Mouse (Mus musculus) gastrocnemius, postnatal 25 days (tissue): ENCODE measurements around the gene Nme4. TPM values are rescaled to one million over a fixed set of nuclear protein-coding genes. Genes with fewer than 3 reads are reported as not detected.

ENCODE experiments used
- DNase-seq: peaks from one replicate; pipeline ENCODE4 v3.0.0; 2022
- long read RNA-seq, 2 experiments: library from polyadenylated mRNA; stranded (forward); transcript quantifications; one replicate each; pipeline ENCODE4 v2.0.0; 2021
- total RNA-seq, 2 experiments: library from RNA; stranded (reverse); gene quantifications; 1 replicate in 1 of 2; 2 replicates in 1 of 2; pipeline ENCODE4 v1.2.3; 2021

Gene Nme4
- 1 to 10 TPM; 1.2 to 1.7 TPM for total RNA-seq
- long read RNA-seq, experiment 1, partial matches to known transcripts = 0 of 6 reads
- long read RNA-seq, experiment 1, other reads (novel, unspliced or antisense) = 3 of 6 reads
- long read RNA-seq, experiment 2, partial matches to known transcripts = 1 of 3 reads
- long read RNA-seq, experiment 2, other reads (novel, unspliced or antisense) = 1 of 3 reads

- DNase-seq = peak; percentile 26
These were observed at the start of gene Nme4 for GRCm38 (mm10) chr17:26095121-26095740. TSS of gene Nme4 (minus strand) at chr17:26095602.

- no peak for DNase-seq
These were observed 48.0 kb upstream of the Nme4 start for GRCm38 (mm10) chr17:26143386-26143785.

- DNase-seq = no peak
These were observed 47.4 kb upstream of the Nme4 start for GRCm38 (mm10) chr17:26142796-26143195.

- no peak for DNase-seq
These were observed 43.5 kb upstream of the Nme4 start for GRCm38 (mm10) chr17:26138901-26139381.

- peak; percentile 95 for DNase-seq
These were observed 42.9 kb upstream of the Nme4 start, which contains the start of gene Axin1 for GRCm38 (mm10) chr17:26138239-26138836. TSS of gene Axin1 (plus strand) at chr17:26138688.

- DNase-seq = no peak
These were observed 42.3 kb upstream of the Nme4 start for GRCm38 (mm10) chr17:26137751-26138130.

GRCm38 (mm10) chr17:26137106-26137750 is 41.8 kb upstream of the Nme4 start:
- DNase-seq = no peak

GRCm38 (mm10) chr17:26131856-26132853 is 36.8 kb upstream of the Nme4 start:
- no peak for DNase-seq

- DNase-seq = no peak
These were observed 35.8 kb upstream of the Nme4 start for GRCm38 (mm10) chr17:26131062-26131732.

- DNase-seq = no peak
These were observed 29.8 kb upstream of the Nme4 start for GRCm38 (mm10) chr17:26125226-26125625.

GRCm38 (mm10) chr17:26124560-26124959 is 29.2 kb upstream of the Nme4 start:
- no peak for DNase-seq

- peak; percentile 91 for DNase-seq
These were observed 27.9 kb upstream of the Nme4 start, which contains the start of gene Mrpl28 for GRCm38 (mm10) chr17:26123267-26123684. TSS of gene Mrpl28 (plus strand) at chr17:26123500.

- DNase-seq = no peak
These were observed 27.2 kb upstream of the Nme4 start for GRCm38 (mm10) chr17:26122431-26123140.

- DNase-seq = no peak
These were observed 24.6 kb upstream of the Nme4 start for GRCm38 (mm10) chr17:26119766-26120710.

GRCm38 (mm10) chr17:26116503-26117258 is 21.3 kb upstream of the Nme4 start:
- DNase-seq = no peak

GRCm38 (mm10) chr17:26115956-26116487 is 20.6 kb upstream of the Nme4 start:
- no peak for DNase-seq

- no peak for DNase-seq
These were observed 19.9 kb upstream of the Nme4 start for GRCm38 (mm10) chr17:26115205-26115898.
